Mouse (Mus musculus): ENCODE data around the gene Il12a. TPM values are rescaled to one million over a fixed set of nuclear protein-coding genes. Genes with fewer than 3 reads are reported as not detected.

Gene Il12a
- polyA plus RNA-seq, 1 experiment from 2014 or later, result not detected

DNA sequence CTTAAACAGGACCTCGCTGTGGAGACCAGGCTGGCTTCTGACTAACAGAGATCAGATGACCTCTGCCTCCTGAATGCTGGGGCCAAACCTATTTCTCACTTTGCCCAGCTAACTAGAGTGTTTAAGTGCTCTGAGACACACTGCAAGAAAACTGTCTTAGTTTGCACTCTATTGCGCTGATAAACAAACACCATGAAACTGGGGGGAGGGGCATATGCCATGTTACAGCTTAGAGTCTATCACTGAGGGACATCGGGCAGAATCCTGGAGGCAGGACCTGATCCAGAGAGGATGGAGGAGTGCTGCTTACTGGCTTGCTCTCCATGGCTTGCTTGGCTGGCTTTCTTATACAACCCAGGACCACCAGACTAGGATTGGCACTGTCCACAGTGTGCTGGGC, 8.2 kb downstream of the Il12a start:
- H3K27ac ChIP-seq (replicated peaks in 1 of 2; ENCODE audit: control insufficient read depth in 1 of 2, insufficient read depth in 1 of 2, low read depth in 2 of 2, low read length in 2 of 2), result no peak overlapping the region
- H3K4me2 ChIP-seq (ENCODE audit: low read length), result no peak overlapping the region
- no peaks in the 10 kb centered on the region for H3K27me3 ChIP-seq (ENCODE audit: control insufficient read depth, insufficient read depth, low read length)
- no peaks in the 10 kb centered on the region for H3K9me3 ChIP-seq (ENCODE audit: control insufficient read depth, low read length)
- H3K9ac ChIP-seq (ENCODE audit: low read length), result no peak overlapping the region
- 89% methylated on average over 3 of the region's 3 CpGs for WGBS
- no peak overlapping the region for H3K4me3 ChIP-seq (ENCODE audit: control insufficient read depth in 1 of 2, insufficient read depth in 1 of 2, low read depth in 1 of 2, low read length in 2 of 2)
- ATAC-seq (ENCODE audit: insufficient number of reproducible peaks, insufficient read depth, low FRiP score, low read depth), result no peak
- peaks cover 0 to 2% of the 10 kb centered on the region in 2 experiments; a peak in 1 of 4 replicates for H3K4me1 ChIP-seq (ENCODE audit: control insufficient read depth in 2 of 2, insufficient read depth in 2 of 2, low read length in 2 of 2)
- H3K36me3 ChIP-seq (ENCODE audit: control insufficient read depth, insufficient read depth, low read length), result no peaks in the 10 kb centered on the region

DNA sequence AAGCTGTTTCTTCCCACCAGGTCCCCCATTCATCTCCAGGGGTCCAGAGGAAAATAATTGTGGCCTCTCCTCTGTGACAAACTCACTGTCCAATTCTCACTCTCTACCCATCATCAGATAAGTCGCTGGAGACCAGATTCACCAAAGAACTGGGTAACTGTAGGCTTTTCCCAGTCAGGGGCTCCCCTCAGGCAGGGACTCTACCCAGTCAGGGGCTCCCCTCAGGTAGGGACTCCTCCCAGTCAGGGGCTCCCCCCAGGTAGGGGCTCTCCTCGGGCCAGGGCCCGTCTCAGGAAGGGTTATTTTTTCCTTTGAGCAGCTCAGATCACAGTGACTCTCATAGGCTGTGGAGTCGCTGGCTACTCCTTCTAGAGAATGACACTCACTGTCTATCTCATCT, 9.6 kb downstream of the Il12a start:
- H3K4me3 ChIP-seq (ENCODE audit: control insufficient read depth in 1 of 2, insufficient read depth in 1 of 2, low read depth in 1 of 2, low read length in 2 of 2), result no peak overlapping the region
- H3K9me3 ChIP-seq (ENCODE audit: control insufficient read depth, low read length), result no peaks in the 10 kb centered on the region
- no peak overlapping the region for H3K4me2 ChIP-seq (ENCODE audit: low read length)
- H3K4me1 ChIP-seq (ENCODE audit: control insufficient read depth in 2 of 2, insufficient read depth in 2 of 2, low read length in 2 of 2), result no peaks in the 10 kb centered on the region; a peak in 1 of 4 replicates
- no peaks in the 10 kb centered on the region for H3K36me3 ChIP-seq (ENCODE audit: control insufficient read depth, insufficient read depth, low read length)
- H3K27ac ChIP-seq (replicated peaks in 1 of 2; ENCODE audit: control insufficient read depth in 1 of 2, insufficient read depth in 1 of 2, low read depth in 2 of 2, low read length in 2 of 2), result no peak overlapping the region
- H3K27me3 ChIP-seq (ENCODE audit: control insufficient read depth, insufficient read depth, low read length), result no peaks in the 10 kb centered on the region
- H3K9ac ChIP-seq (ENCODE audit: low read length), result no peak overlapping the region
- ATAC-seq (ENCODE audit: insufficient number of reproducible peaks, insufficient read depth, low FRiP score, low read depth), result no peak
- 69% methylated on average over 4 of the region's 4 CpGs for WGBS

DNA sequence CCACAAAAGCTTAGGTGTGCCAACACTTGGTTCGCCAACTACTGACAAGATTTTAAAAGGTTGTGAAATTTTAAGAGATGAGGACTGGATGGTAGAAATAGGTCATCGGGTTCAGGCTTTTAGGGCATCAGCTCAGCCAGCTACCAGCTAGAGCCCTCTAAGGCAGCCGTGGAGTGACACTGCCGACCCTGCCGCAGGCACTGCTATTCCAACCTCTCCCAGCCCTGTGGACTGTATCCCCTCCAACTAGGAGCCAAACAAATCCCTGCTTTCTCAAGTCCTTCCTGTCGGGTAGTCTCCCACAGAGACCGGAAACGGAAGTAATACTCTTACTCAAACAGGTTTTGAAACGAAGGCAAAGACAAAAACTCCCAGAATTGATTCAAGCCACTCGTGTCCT, 15.9 kb downstream of the Il12a start:
- Histone ChIP-seq H3K36me3 (ENCODE audit: control insufficient read depth, insufficient read depth, low read length) (no peaks in the 10 kb centered on the region), H3K4me3 (ENCODE audit: control insufficient read depth in 1 of 2, insufficient read depth in 1 of 2, low read depth in 1 of 2, low read length in 2 of 2) (no peak overlapping the region), H3K4me1 (ENCODE audit: control insufficient read depth in 2 of 2, insufficient read depth in 2 of 2, low read length in 2 of 2) (no peaks in the 10 kb centered on the region; a peak in 1 of 4 replicates), H3K27ac (replicated peaks in 1 of 2; ENCODE audit: control insufficient read depth in 1 of 2, insufficient read depth in 1 of 2, low read depth in 2 of 2, low read length in 2 of 2) (no peak overlapping the region), H3K27me3 (ENCODE audit: control insufficient read depth, insufficient read depth, low read length) (no peaks in the 10 kb centered on the region), H3K9ac (ENCODE audit: low read length) (no peak overlapping the region), H3K4me2 (ENCODE audit: low read length) (no peak overlapping the region), H3K9me3 (ENCODE audit: control insufficient read depth, low read length) (no peaks in the 10 kb centered on the region)
- ATAC-seq (ENCODE audit: insufficient number of reproducible peaks, insufficient read depth, low FRiP score, low read depth), result no peak
- 85% methylated on average over 10 of the region's 10 CpGs for WGBS

DNA sequence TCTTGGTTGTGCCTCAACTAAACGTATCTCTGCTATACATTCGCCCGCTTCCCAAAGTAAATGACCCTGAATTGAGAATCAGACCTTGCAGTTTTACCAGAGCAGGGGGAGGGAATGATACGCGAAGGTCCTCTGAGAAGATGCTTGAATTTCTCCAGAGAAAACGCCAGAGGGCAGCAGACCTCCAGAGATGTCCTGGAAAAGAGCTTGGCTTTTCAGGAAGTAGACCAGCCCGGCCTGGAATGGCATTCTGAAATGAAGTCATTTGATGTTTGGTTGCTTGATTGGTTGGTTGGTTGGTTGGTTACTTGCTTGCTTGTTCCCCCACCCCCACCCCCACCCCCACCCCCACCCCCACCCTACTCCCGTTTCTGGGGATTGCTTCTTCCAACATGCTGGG, 17.8 kb downstream of the Il12a start:
- Histone ChIP-seq H3K9ac (ENCODE audit: low read length) (no peak overlapping the region), H3K36me3 (ENCODE audit: control insufficient read depth, insufficient read depth, low read length) (no peaks in the 10 kb centered on the region), H3K4me2 (ENCODE audit: low read length) (no peak overlapping the region), H3K27me3 (ENCODE audit: control insufficient read depth, insufficient read depth, low read length) (no peaks in the 10 kb centered on the region), H3K4me3 (ENCODE audit: control insufficient read depth in 1 of 2, insufficient read depth in 1 of 2, low read depth in 1 of 2, low read length in 2 of 2) (no peak overlapping the region), H3K4me1 (ENCODE audit: control insufficient read depth in 2 of 2, insufficient read depth in 2 of 2, low read length in 2 of 2) (no peaks in the 10 kb centered on the region; a peak in 1 of 4 replicates), H3K9me3 (ENCODE audit: control insufficient read depth, low read length) (no peaks in the 10 kb centered on the region), H3K27ac (replicated peaks in 1 of 2; ENCODE audit: control insufficient read depth in 1 of 2, insufficient read depth in 1 of 2, low read depth in 2 of 2, low read length in 2 of 2) (no peak overlapping the region)
- 36% methylated on average over 8 of the region's 8 CpGs for WGBS
- ATAC-seq (ENCODE audit: insufficient number of reproducible peaks, insufficient read depth, low FRiP score, low read depth), result no peak

DNA sequence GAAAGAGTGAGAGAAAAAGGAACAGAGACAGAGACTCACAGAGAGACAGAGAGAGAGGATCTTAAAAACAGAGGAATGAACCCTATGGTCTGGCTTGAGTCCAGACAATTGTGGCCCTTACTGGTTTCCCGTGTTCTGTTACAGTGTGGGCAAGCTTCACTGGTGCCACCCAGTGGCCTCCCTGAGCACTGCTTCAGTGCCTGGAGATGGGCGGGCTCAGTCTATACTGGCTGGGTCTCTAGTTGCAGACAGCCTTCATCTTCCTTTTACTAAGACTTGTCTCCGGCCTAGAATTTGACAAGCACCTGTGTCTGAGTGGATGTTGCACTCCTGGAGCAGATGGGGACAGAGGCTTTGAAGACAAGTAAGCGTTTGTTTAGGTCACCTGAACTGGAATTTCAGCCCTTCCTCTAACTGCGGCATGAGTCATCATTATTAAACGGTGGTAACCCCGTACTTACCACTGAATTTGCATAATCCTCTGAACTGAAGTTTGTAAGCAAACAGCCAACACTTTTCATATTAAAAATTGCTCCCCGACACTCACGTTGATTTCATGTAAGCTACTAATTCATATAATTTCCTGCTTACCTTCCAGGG, 18.9 kb downstream of the Il12a start:
- Histone ChIP-seq H3K9ac (ENCODE audit: low read length) (no peak overlapping the region), H3K36me3 (ENCODE audit: control insufficient read depth, insufficient read depth, low read length) (no peaks in the 10 kb centered on the region), H3K4me2 (ENCODE audit: low read length) (no peak overlapping the region), H3K27me3 (ENCODE audit: control insufficient read depth, insufficient read depth, low read length) (no peaks in the 10 kb centered on the region), H3K27ac (replicated peaks in 1 of 2; ENCODE audit: control insufficient read depth in 1 of 2, insufficient read depth in 1 of 2, low read depth in 2 of 2, low read length in 2 of 2) (no peak overlapping the region), H3K4me3 (ENCODE audit: control insufficient read depth in 1 of 2, insufficient read depth in 1 of 2, low read depth in 1 of 2, low read length in 2 of 2) (no peak overlapping the region), H3K4me1 (ENCODE audit: control insufficient read depth in 2 of 2, insufficient read depth in 2 of 2, low read length in 2 of 2) (no peaks in the 10 kb centered on the region; a peak in 1 of 4 replicates), H3K9me3 (ENCODE audit: control insufficient read depth, low read length) (no peaks in the 10 kb centered on the region)
- 59% methylated on average over 9 of the region's 9 CpGs for WGBS
- ATAC-seq (ENCODE audit: insufficient number of reproducible peaks, insufficient read depth, low FRiP score, low read depth), result no peak

DNA sequence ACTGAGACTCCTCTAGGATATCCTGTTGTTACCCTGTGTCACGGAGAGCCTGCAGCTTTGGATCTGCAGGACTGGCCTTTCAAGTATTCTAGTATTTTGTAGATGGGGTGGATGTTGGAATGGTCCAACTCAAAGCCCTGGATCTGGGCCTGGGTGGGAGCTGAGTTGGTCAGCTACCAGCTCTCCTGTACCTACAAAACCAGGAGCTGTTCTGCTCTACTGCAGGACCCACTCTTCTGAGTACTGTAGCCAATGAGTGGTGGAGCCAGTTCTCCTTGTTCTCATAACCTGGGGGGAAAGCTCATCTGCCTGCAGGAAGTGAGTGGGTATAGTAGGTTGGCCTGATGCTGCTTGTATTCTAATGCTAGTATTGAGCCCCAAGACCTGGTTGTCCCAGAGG, 20.0 kb downstream of the Il12a start:
- no peak overlapping the region for H3K27ac ChIP-seq (replicated peaks in 1 of 2; ENCODE audit: control insufficient read depth in 1 of 2, insufficient read depth in 1 of 2, low read depth in 2 of 2, low read length in 2 of 2)
- no peaks in the 10 kb centered on the region for H3K36me3 ChIP-seq (ENCODE audit: control insufficient read depth, insufficient read depth, low read length)
- WGBS, result 82% methylated on average over 1 of the region's 1 CpGs
- no peak overlapping the region for H3K4me2 ChIP-seq (ENCODE audit: low read length)
- H3K4me3 ChIP-seq (ENCODE audit: control insufficient read depth in 1 of 2, insufficient read depth in 1 of 2, low read depth in 1 of 2, low read length in 2 of 2), result no peak overlapping the region
- no peak for ATAC-seq (ENCODE audit: insufficient number of reproducible peaks, insufficient read depth, low FRiP score, low read depth)
- H3K4me1 ChIP-seq (ENCODE audit: control insufficient read depth in 2 of 2, insufficient read depth in 2 of 2, low read length in 2 of 2), result no peaks in the 10 kb centered on the region
- H3K9ac ChIP-seq (ENCODE audit: low read length), result no peak overlapping the region
- H3K27me3 ChIP-seq (ENCODE audit: control insufficient read depth, insufficient read depth, low read length), result no peaks in the 10 kb centered on the region
- no peaks in the 10 kb centered on the region for H3K9me3 ChIP-seq (ENCODE audit: control insufficient read depth, low read length)

DNA sequence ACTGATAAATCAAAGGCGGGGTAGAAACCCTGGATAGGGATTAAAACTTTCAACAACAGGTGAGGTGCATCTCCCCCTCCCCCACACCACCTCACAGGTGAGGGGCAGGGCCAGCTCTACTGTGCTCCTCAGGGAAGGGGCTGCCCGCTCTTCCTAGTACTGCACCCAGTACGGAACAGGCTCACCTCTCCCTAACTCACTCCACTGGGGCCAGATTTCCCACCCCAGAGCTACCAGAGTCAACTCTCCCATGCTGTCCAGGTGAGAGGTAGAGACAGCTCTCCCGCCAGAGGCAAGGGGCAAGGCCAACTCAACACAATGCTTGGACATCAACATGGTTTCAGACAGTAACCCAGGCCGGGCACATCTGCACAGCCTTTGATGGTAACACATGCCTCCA, 21.1 kb downstream of the Il12a start:
- ATAC-seq (ENCODE audit: insufficient number of reproducible peaks, insufficient read depth, low FRiP score, low read depth), result no peak
- H3K4me1 ChIP-seq (ENCODE audit: control insufficient read depth in 2 of 2, insufficient read depth in 2 of 2, low read length in 2 of 2), result no peaks in the 10 kb centered on the region
- no peak overlapping the region for H3K27ac ChIP-seq (replicated peaks in 1 of 2; ENCODE audit: control insufficient read depth in 1 of 2, insufficient read depth in 1 of 2, low read depth in 2 of 2, low read length in 2 of 2)
- H3K4me3 ChIP-seq (ENCODE audit: control insufficient read depth in 1 of 2, insufficient read depth in 1 of 2, low read depth in 1 of 2, low read length in 2 of 2), result no peak overlapping the region
- no peaks in the 10 kb centered on the region for H3K36me3 ChIP-seq (ENCODE audit: control insufficient read depth, insufficient read depth, low read length)
- no peaks in the 10 kb centered on the region for H3K27me3 ChIP-seq (ENCODE audit: control insufficient read depth, insufficient read depth, low read length)
- H3K9ac ChIP-seq (ENCODE audit: low read length), result no peak overlapping the region
- no peaks in the 10 kb centered on the region for H3K9me3 ChIP-seq (ENCODE audit: control insufficient read depth, low read length)
- no peak overlapping the region for H3K4me2 ChIP-seq (ENCODE audit: low read length)
- WGBS, result 81% methylated on average over 5 of the region's 5 CpGs

DNA sequence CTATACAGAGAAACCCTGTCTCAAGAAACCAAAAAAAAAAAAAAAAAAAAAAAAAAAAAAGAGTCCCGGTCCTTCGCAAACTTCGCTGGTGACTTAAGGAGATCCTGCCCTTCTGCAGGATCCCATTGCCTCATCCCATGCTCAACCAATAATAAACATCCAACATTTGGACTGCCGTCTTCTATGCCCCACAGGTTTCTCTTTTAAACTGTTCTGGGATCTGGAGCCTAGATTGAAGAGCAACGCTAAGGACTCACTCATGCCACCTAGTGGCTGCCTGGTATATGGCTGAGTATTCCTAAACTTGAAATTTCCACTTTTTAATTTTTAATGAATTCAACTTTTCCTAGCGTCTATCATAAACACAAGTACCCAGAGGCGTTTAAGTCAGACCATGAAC, 23.1 kb downstream of the Il12a start:
- no peak for ATAC-seq (ENCODE audit: insufficient number of reproducible peaks, insufficient read depth, low FRiP score, low read depth)
- H3K4me2 ChIP-seq (ENCODE audit: low read length), result peak overlapping the region; percentile 52
- no peaks in the 10 kb centered on the region for H3K27me3 ChIP-seq (ENCODE audit: control insufficient read depth, insufficient read depth, low read length)
- no peaks in the 10 kb centered on the region for H3K9me3 ChIP-seq (ENCODE audit: control insufficient read depth, low read length)
- H3K36me3 ChIP-seq (ENCODE audit: control insufficient read depth, insufficient read depth, low read length), result no peaks in the 10 kb centered on the region
- no peaks in the 10 kb centered on the region; a peak in 1 of 4 replicates for H3K4me1 ChIP-seq (ENCODE audit: control insufficient read depth in 2 of 2, insufficient read depth in 2 of 2, low read length in 2 of 2)
- H3K27ac ChIP-seq (replicated peaks in 1 of 2; ENCODE audit: control insufficient read depth in 1 of 2, insufficient read depth in 1 of 2, low read depth in 2 of 2, low read length in 2 of 2), result no peak overlapping the region
- H3K4me3 ChIP-seq (ENCODE audit: control insufficient read depth in 1 of 2, insufficient read depth in 1 of 2, low read depth in 1 of 2, low read length in 2 of 2), result peak overlapping the region; percentile 29 to 31
- WGBS, result 6% methylated on average over 7 of the region's 7 CpGs
- no peak overlapping the region; the same call in 1 of the 2 replicates for H3K9ac ChIP-seq (ENCODE audit: low read length)
